ENCODE assay signal across 8 mouse cellular contexts in the genomic region with DNA sequence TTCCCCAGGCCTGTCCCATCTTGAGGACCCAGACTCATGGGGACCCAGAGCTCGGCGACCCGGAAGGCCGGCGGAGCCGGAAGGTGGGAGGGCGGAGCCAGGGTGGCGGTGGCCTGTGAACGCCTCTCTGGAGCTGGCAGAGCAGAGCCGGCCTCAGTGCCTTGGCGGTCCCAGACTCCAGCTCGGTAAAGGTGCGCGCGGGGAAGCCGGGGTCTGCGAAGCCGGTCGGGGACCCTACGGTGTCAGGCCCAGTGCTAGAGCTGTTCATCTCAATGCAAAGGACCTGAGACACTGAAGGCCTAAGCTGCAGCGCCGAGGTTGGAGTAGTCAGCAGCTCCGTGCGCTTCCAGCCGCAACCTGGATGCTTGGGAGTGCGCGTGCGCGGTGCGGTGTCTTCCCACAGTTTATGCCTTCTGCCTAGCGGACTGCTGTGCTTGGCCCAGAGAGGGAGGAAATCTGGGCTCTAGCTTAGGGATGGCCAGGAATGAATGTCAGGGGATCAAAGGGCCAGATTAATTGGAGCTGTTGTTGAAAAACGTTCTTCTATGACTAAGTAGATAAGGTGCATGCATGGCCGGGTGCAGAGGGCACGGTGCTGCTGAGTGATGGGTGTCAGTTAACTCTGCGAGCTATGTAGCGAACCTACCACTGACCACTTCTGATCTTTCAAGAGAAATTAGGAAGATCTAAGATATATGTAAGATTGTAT. TPM values are rescaled to one million over a fixed set of nuclear protein-coding genes. Genes with fewer than 3 reads are reported as not detected.
DNase-seq lines count a peak whose midpoint lies in the region; ATAC-seq and TF ChIP-seq lines count a peak whose summit lies in the region.

No protein-coding gene starts in this region.

- peak overlapping the region; percentile 59 for H3K4me3 ChIP-seq in forebrain, embryonic 11.5 days (ENCODE audit: low read depth, low read length)
- H3K4me3 ChIP-seq in heart, embryonic 16.5 days (ENCODE audit: low read length): peak overlapping the region; percentile 78
- peak overlapping the region; percentile 61 to 70 for H3K4me3 ChIP-seq in liver, embryonic 14.5 days (ENCODE audit: insufficient read depth in 1 of 2, low read depth in 2 of 2, low read length in 2 of 2)
- H3K4me3 ChIP-seq in neural tube, embryonic 11.5 days (ENCODE audit: low read depth, low read length): peak overlapping the region; percentile 55
- H3K4me3 ChIP-seq in stomach, postnatal 0 days (ENCODE audit: low read depth, low read length): peak overlapping the region; percentile 60

- no peaks in the 10 kb centered on the region for H3K9me3 ChIP-seq in forebrain, embryonic 11.5 days (ENCODE audit: control insufficient read depth, low read length)
- no peaks in the 10 kb centered on the region for H3K9me3 ChIP-seq in heart, embryonic 16.5 days (replicated peaks; ENCODE audit: control insufficient read depth, low read length)
- H3K9me3 ChIP-seq in liver, embryonic 14.5 days (ENCODE audit: control insufficient read depth, low read length): no peaks in the 10 kb centered on the region
- H3K9me3 ChIP-seq in neural tube, embryonic 11.5 days (ENCODE audit: control insufficient read depth, low read length): no peaks in the 10 kb centered on the region
- H3K9me3 ChIP-seq in stomach, postnatal 0 days (ENCODE audit: control insufficient read depth, low read length): no peaks in the 10 kb centered on the region

- H3K27me3 ChIP-seq in forebrain, embryonic 11.5 days (ENCODE audit: control insufficient read depth, insufficient read depth, low read length): no peaks in the 10 kb centered on the region
- H3K27me3 ChIP-seq in heart, embryonic 16.5 days (ENCODE audit: control insufficient read depth, insufficient read depth, low read length): no peaks in the 10 kb centered on the region
- H3K27me3 ChIP-seq in liver, embryonic 14.5 days (ENCODE audit: control insufficient read depth, insufficient read depth, low read length): no peaks in the 10 kb centered on the region
- H3K27me3 ChIP-seq in neural tube, embryonic 11.5 days (ENCODE audit: control insufficient read depth, insufficient read depth, low read length): no peaks in the 10 kb centered on the region
- no peaks in the 10 kb centered on the region for H3K27me3 ChIP-seq in stomach, postnatal 0 days (ENCODE audit: control insufficient read depth, insufficient read depth, low read length)

- 6% methylated on average over 36 of the region's 36 CpGs for WGBS in forebrain, embryonic 11.5 days
- 2% methylated on average over 36 of the region's 36 CpGs for WGBS in heart, embryonic 16.5 days
- under 1% methylated on average over 36 of the region's 36 CpGs for WGBS in liver, embryonic 14.5 days (ENCODE audit: insufficient replicate concordance)
- 7% methylated on average over 36 of the region's 36 CpGs for WGBS in neural tube, embryonic 11.5 days
- WGBS in stomach, postnatal 0 days: 4% methylated on average over 36 of the region's 36 CpGs

- peak; percentile 91 for ATAC-seq in forebrain, embryonic 11.5 days (replicated peaks; ENCODE audit: low FRiP score)
- peak; percentile 84 for ATAC-seq in heart, embryonic 16.5 days (replicated peaks; ENCODE audit: extremely low read depth, insufficient read depth, low FRiP score)
- peak; percentile 80 for ATAC-seq in liver, embryonic 14.5 days (ENCODE audit: insufficient read depth)
- ATAC-seq in neural tube, embryonic 11.5 days (ENCODE audit: insufficient read depth, low FRiP score, low TSS enrichment): peak; percentile 94
- ATAC-seq in stomach, postnatal 0 days (ENCODE audit: low FRiP score, low TSS enrichment): peak; percentile 83

- peak overlapping the region; percentile 3; the same call in 1 of the 2 replicates for H3K27ac ChIP-seq in forebrain, embryonic 11.5 days (ENCODE audit: low read depth, low read length)
- H3K27ac ChIP-seq in heart, embryonic 16.5 days (ENCODE audit: low read length): peak overlapping the region; percentile 87
- H3K27ac ChIP-seq in liver, embryonic 14.5 days: no peak overlapping the region
- peak overlapping the region; percentile 62 for H3K27ac ChIP-seq in neural tube, embryonic 11.5 days (ENCODE audit: low read depth, low read length)
- H3K27ac ChIP-seq in stomach, postnatal 0 days (replicated peaks): peak overlapping the region; percentile 86

- peak overlapping the region; percentile 84 for H3K4me2 ChIP-seq in forebrain, embryonic 11.5 days (ENCODE audit: low read depth, low read length, severe bottlenecking)
- H3K4me2 ChIP-seq in heart, embryonic 16.5 days (ENCODE audit: low read depth, low read length): peak overlapping the region; percentile 81
- peak overlapping the region; percentile 85 for H3K4me2 ChIP-seq in liver, embryonic 14.5 days (ENCODE audit: low read depth)
- H3K4me2 ChIP-seq in neural tube, embryonic 11.5 days (ENCODE audit: low read depth): peak overlapping the region; percentile 82
- H3K4me2 ChIP-seq in stomach, postnatal 0 days (replicated peaks; ENCODE audit: low read depth): peak overlapping the region; percentile 88

- TF ChIP-seq CTCF in liver, embryonic 14.5 days (IDR thresholded peaks at IDR 0.05; ENCODE audit: low read depth): no peak
- no peak; the same call in 1 of the 2 replicates for TF ChIP-seq CTCF in stomach, postnatal 0 days (IDR thresholded peaks at IDR 0.05; ENCODE audit: low read depth)

- TF ChIP-seq EP300 in liver, embryonic 14.5 days (IDR thresholded peaks at IDR 0.05; ENCODE audit: low read depth): no peak
- TF ChIP-seq EP300 in stomach, postnatal 0 days (optimal IDR thresholded peaks at IDR 0.05): no peak

- peak; percentile 72 to 76 for DNase-seq in CD8-positive naive resting alpha-beta T cell, adult 2 months (ENCODE audit: low read depth in 2 of 2, low spot score in 2 of 2)
- DNase-seq in c-Kit-positive CD71-positive TER-119-negative erythroid progenitor cells, embryonic 14.5 days (ENCODE audit: low read depth): peak; percentile 62
- DNase-seq in forebrain, embryonic 11.5 days (ENCODE audit: low spot score): peak; percentile 92
- peak; percentile 90 to 93 for DNase-seq in kidney, postnatal 36 days
- DNase-seq in liver, embryonic 14.5 days (ENCODE audit: low read depth in 3 of 3, low spot score in 3 of 3): peak; percentile 34 to 49 (median 45)
- DNase-seq in neural tube, embryonic 11.5 days (ENCODE audit: low spot score): peak; percentile 89
- DNase-seq in stomach, postnatal 0 days (ENCODE audit: low spot score): peak; percentile 82

- peak overlapping the region; percentile 78 for H3K9ac ChIP-seq in forebrain, embryonic 11.5 days (ENCODE audit: low read length)
- peak overlapping the region; percentile 86 for H3K9ac ChIP-seq in heart, embryonic 16.5 days (ENCODE audit: low read length)
- peak overlapping the region; percentile 57 for H3K9ac ChIP-seq in liver, embryonic 14.5 days (replicated peaks)
- peak overlapping the region; percentile 67 for H3K9ac ChIP-seq in neural tube, embryonic 11.5 days (ENCODE audit: low read length)
- H3K9ac ChIP-seq in stomach, postnatal 0 days (ENCODE audit: low read length): peak overlapping the region; percentile 65

- no peaks in the 10 kb centered on the region for H3K36me3 ChIP-seq in forebrain, embryonic 11.5 days (ENCODE audit: control insufficient read depth, insufficient read depth, low read length)
- H3K36me3 ChIP-seq in heart, embryonic 16.5 days (ENCODE audit: control insufficient read depth, insufficient read depth): no peaks in the 10 kb centered on the region
- H3K36me3 ChIP-seq in liver, embryonic 14.5 days (replicated peaks; ENCODE audit: control insufficient read depth, insufficient read depth, low read depth): no peaks in the 10 kb centered on the region
- no peaks in the 10 kb centered on the region for H3K36me3 ChIP-seq in neural tube, embryonic 11.5 days (ENCODE audit: control insufficient read depth, insufficient read depth, low read length)
- H3K36me3 ChIP-seq in stomach, postnatal 0 days (ENCODE audit: control insufficient read depth, insufficient read depth, low read length): no peaks in the 10 kb centered on the region

- H3K4me1 ChIP-seq in forebrain, embryonic 11.5 days (replicated peaks; ENCODE audit: control insufficient read depth, insufficient read depth, low read length): peaks cover 8% of the 10 kb centered on the region; the same call in 1 of the 2 replicates
- H3K4me1 ChIP-seq in heart, embryonic 16.5 days (ENCODE audit: control insufficient read depth, insufficient read depth, low read length): peaks cover 8% of the 10 kb centered on the region
- peaks cover 0 to 10% of the 10 kb centered on the region in 2 experiments; a peak in 2 of 4 replicates for H3K4me1 ChIP-seq in liver, embryonic 14.5 days (replicated peaks; ENCODE audit: control insufficient read depth in 2 of 2, insufficient read depth in 2 of 2, low read length in 1 of 2)
- H3K4me1 ChIP-seq in neural tube, embryonic 11.5 days (ENCODE audit: control insufficient read depth, insufficient read depth, low read length): peaks cover 8% of the 10 kb centered on the region
- H3K4me1 ChIP-seq in stomach, postnatal 0 days (replicated peaks; ENCODE audit: control insufficient read depth, insufficient read depth): no peaks in the 10 kb centered on the region; the same call in 1 of the 2 replicates

RNA-seq across cellular contexts. Expression of gene 1600014C10Rik, which starts 0.8 kb away (rescaled TPM):
- 12.7 and 13.9 TPM in 2 replicates for polyA plus RNA-seq in forebrain, embryonic 11.5 days (2014; fragmentation: Nextera tagmentation; extraction: Ambion mirVana)
- polyA plus RNA-seq in heart, embryonic 16.5 days (2015; fragmentation: Nextera tagmentation; extraction: Ambion mirVana): 20.0 and 25.9 TPM in 2 replicates
- 3.6 and 4.7 TPM in 2 replicates for polyA plus RNA-seq in liver, embryonic 14.5 days (2012; rRNA removed)
- 10.3 and 11.2 TPM in 2 replicates for polyA plus RNA-seq in liver, embryonic 14.5 days (2014; fragmentation: Nextera tagmentation; extraction: Ambion mirVana)
- polyA plus RNA-seq in neural tube, embryonic 11.5 days (2014; fragmentation: Nextera tagmentation; extraction: Ambion mirVana): 17.0 and 18.3 TPM in 2 replicates
- polyA plus RNA-seq in stomach, postnatal 0 days (2015; fragmentation: Nextera tagmentation; extraction: Ambion mirVana): 9.6 and 10.3 TPM in 2 replicates

RNA-seq across cellular contexts. Expression of gene Plekhf1, which starts 44.0 kb away (rescaled TPM):
- 1.4 and 1.6 TPM in 2 replicates for polyA plus RNA-seq in forebrain, embryonic 11.5 days (2014; fragmentation: Nextera tagmentation; extraction: Ambion mirVana)
- polyA plus RNA-seq in heart, embryonic 16.5 days (2015; fragmentation: Nextera tagmentation; extraction: Ambion mirVana): 7.3 and 7.7 TPM in 2 replicates
- 0.24 and 0.26 TPM in 2 replicates for polyA plus RNA-seq in liver, embryonic 14.5 days (2012; rRNA removed)
- polyA plus RNA-seq in liver, embryonic 14.5 days (2014; fragmentation: Nextera tagmentation; extraction: Ambion mirVana): 0.37 and 0.38 TPM in 2 replicates
- 1.9 and 2.1 TPM in 2 replicates for polyA plus RNA-seq in neural tube, embryonic 11.5 days (2014; fragmentation: Nextera tagmentation; extraction: Ambion mirVana)
- 1.9 and 2.0 TPM in 2 replicates for polyA plus RNA-seq in stomach, postnatal 0 days (2015; fragmentation: Nextera tagmentation; extraction: Ambion mirVana)
